Mouse (Mus musculus) midbrain, postnatal 0 days (tissue): ENCODE measurements at regions not wholly inside any gene's neighbourhood (a gene's known extent, or its start where the extent isn't known, plus 50 kb on each side); places are given as distances from the start of the nearest gene placed in this dataset.
A peak's percentile ranks its signal among the peaks of the same experiment; 100 is the strongest.

Source experiments
- ATAC-seq: fragments of 200-750 bp; cut with Nextera tagmentation; 2 replicates; pipeline ENCODE4 v1.8.0; 2017; ENCODE audit warnings: moderate number of reproducible peaks, mild to moderate bottlenecking, moderate TSS enrichment, moderate library complexity; ENCODE audit not compliant: low FRiP score
- DNase-seq: peaks from one replicate; pipeline ENCODE4 v3.0.0-alpha.2; 2015; ENCODE audit warnings: low spot score
- H3K27ac ChIP-seq: fragments of 300-500 bp; sonication (generic); 2 replicates; pipeline ENCODE4 v1.5.1; 2014; ENCODE audit warnings: low read depth, mild to moderate bottlenecking, low read length, mixed read lengths
- H3K27me3 ChIP-seq: fragments of 300-500 bp; sonication (generic); 2 replicates; pipeline ENCODE4 v1.6.1; 2014; ENCODE audit warnings: low read length, control low read depth, mixed read lengths; ENCODE audit not compliant: insufficient read depth
- H3K36me3 ChIP-seq: fragments of 300-500 bp; sonication (generic); 2 replicates; pipeline ENCODE4 v1.6.1; 2014; ENCODE audit warnings: low read length, control low read depth, mixed read lengths; ENCODE audit not compliant: insufficient read depth
- H3K4me1 ChIP-seq: fragments of 300-500 bp; sonication (generic); 2 replicates; pipeline ENCODE4 v1.6.1; 2014; ENCODE audit warnings: mild to moderate bottlenecking, control low read depth, antibody characterized with exemption, low read length, mixed read lengths; ENCODE audit not compliant: insufficient read depth
- H3K4me2 ChIP-seq: fragments of 300-500 bp; sonication (generic); 2 replicates; pipeline ENCODE4 v1.6.1; 2014; ENCODE audit warnings: low read depth, mild to moderate bottlenecking, low read length, mixed read lengths; ENCODE audit not compliant: poor library complexity, severe bottlenecking
- H3K4me3 ChIP-seq: fragments of 300-500 bp; sonication (generic); 2 replicates; pipeline ENCODE4 v1.5.1; 2014; ENCODE audit warnings: low read depth, mild to moderate bottlenecking, low read length, moderate library complexity
- H3K9ac ChIP-seq: fragments of 300-500 bp; sonication (generic); replicated peaks from 2 replicates; pipeline ENCODE4 v1.6.1; 2014; ENCODE audit warnings: mild to moderate bottlenecking, low read length, moderate library complexity, mixed read lengths; ENCODE audit not compliant: poor library complexity, severe bottlenecking
- H3K9me3 ChIP-seq: fragments of 300-500 bp; sonication (generic); 2 replicates; pipeline ENCODE4 v1.6.1; 2016; ENCODE audit warnings: low read length, control low read depth
- CTCF ChIP-seq: IDR thresholded peaks from 2 replicates; pipeline ENCODE4 v1.5.1; 2016; ENCODE audit warnings: antibody characterized with exemption, mild to moderate bottlenecking
- WGBS: fragments of 180-500 bp; shearing (Covaris S2); extraction: QIAGEN DNeasy Blood & Tissue Kit; methylation state at CpG from one replicate; pipeline ENCODE4 v1.1.7; 2014; 5-methylcytosine and 5-hydroxymethylcytosine counted together

- DNase-seq: no peak
- H3K27me3 ChIP-seq: no peaks in the 10 kb centered on the region
- 84% methylated on average over 5 of the region's 5 CpGs for WGBS
- H3K9ac ChIP-seq: no peak overlapping the region
- no peak overlapping the region for H3K4me2 ChIP-seq
- ATAC-seq: no peak
- H3K36me3 ChIP-seq: no peaks in the 10 kb centered on the region
- H3K27ac ChIP-seq: no peak overlapping the region
- H3K4me1 ChIP-seq: no peaks in the 10 kb centered on the region
- H3K9me3 ChIP-seq: no peaks in the 10 kb centered on the region
- no peak overlapping the region for H3K4me3 ChIP-seq
- no peak for TF ChIP-seq CTCF
These were observed 154.7 kb downstream of the Cdh26 start for GRCm38 (mm10) chr2:178584970-178585566.

GRCm38 (mm10) chr2:178587134-178587636 lies 156.9 kb downstream of the Cdh26 start:
- Histone ChIP-seq H3K36me3 (no peaks in the 10 kb centered on the region), H3K4me1 (no peaks in the 10 kb centered on the region), H3K9ac (no peak overlapping the region), H3K27me3 (no peaks in the 10 kb centered on the region), H3K4me2 (no peak overlapping the region), H3K9me3 (no peaks in the 10 kb centered on the region), H3K4me3 (no peak overlapping the region), H3K27ac (no peak overlapping the region)
- DNase-seq (no peak), ATAC-seq (no peak)
- no peak for TF ChIP-seq CTCF
- WGBS: 62% methylated on average over 7 of the region's 7 CpGs

DNA sequence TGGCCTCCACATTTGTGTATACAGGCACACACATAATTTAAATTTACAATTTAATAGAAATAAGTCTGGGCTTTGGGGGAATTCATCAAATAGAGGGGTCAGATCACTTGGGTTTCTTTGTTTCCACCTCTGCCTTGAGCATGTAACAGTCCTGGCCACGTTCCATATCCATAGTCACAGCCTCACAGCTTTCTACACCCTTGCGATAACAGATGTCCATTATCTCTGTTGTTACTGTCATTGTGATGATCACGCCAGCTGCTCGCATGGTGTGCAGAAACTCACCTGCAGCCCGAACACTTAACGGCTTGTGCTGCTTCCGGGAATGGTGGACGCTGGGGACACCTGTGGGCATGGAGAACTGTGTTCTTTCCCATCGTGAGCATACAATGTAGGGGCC lies 163.4 kb downstream of the Cdh26 start:
- DNase-seq: peak; percentile 33
- no peak overlapping the region for H3K9ac ChIP-seq
- H3K9me3 ChIP-seq: no peaks in the 10 kb centered on the region
- TF ChIP-seq CTCF: no peak
- no peak overlapping the region for H3K27ac ChIP-seq
- WGBS: 60% methylated on average over 9 of the region's 9 CpGs
- no peak for ATAC-seq
- no peak overlapping the region for H3K4me2 ChIP-seq
- H3K27me3 ChIP-seq: no peaks in the 10 kb centered on the region
- H3K4me1 ChIP-seq: no peaks in the 10 kb centered on the region; the same call in 1 of the 2 replicates
- no peak overlapping the region for H3K4me3 ChIP-seq
- H3K36me3 ChIP-seq: no peaks in the 10 kb centered on the region

DNA sequence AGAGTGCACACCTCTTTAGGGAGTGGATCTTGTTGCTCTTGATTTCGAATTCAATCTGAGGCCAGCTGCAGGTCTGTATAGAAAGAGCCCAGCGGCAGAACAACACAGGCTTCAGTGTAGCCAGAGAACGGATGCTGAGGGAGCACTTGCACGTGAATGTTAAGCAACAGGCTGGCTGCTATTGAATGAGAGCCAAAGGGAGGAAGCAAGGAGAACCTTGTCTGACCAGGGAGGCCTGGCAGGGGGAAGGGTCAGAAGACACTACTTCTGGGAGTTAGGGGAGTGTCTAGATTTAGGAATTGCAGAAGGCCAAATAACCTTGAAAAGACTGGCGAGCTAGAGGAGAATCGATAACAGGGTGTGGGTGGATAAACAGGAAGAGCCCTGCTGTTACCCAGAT lies 163.8 kb downstream of the Cdh26 start:
- Histone ChIP-seq H3K9ac (no peak overlapping the region), H3K36me3 (no peaks in the 10 kb centered on the region), H3K27ac (no peak overlapping the region), H3K27me3 (no peaks in the 10 kb centered on the region), H3K4me3 (no peak overlapping the region), H3K9me3 (no peaks in the 10 kb centered on the region), H3K4me2 (no peak overlapping the region), H3K4me1 (no peaks in the 10 kb centered on the region; the same call in 1 of the 2 replicates)
- 32% methylated on average over 6 of the region's 6 CpGs for WGBS
- no peak for TF ChIP-seq CTCF
- DNase-seq (peak; percentile 45), ATAC-seq (no peak)

GRCm38 (mm10) chr2:178596312-178597083 lies 166.2 kb downstream of the Cdh26 start:
- 58% methylated on average over 16 of the region's 16 CpGs for WGBS
- Histone ChIP-seq H3K9ac (no peak overlapping the region), H3K36me3 (no peaks in the 10 kb centered on the region), H3K4me1 (no peaks in the 10 kb centered on the region; the same call in 1 of the 2 replicates), H3K27me3 (no peaks in the 10 kb centered on the region), H3K4me3 (no peak overlapping the region), H3K9me3 (no peaks in the 10 kb centered on the region), H3K27ac (no peak overlapping the region), H3K4me2 (no peak overlapping the region)
- ATAC-seq (no peak), DNase-seq (peak; percentile 18)
- TF ChIP-seq CTCF: no peak

GRCm38 (mm10) chr2:178597084-178597470 lies 166.7 kb downstream of the Cdh26 start:
- Histone ChIP-seq H3K4me1 (no peaks in the 10 kb centered on the region; the same call in 1 of the 2 replicates), H3K4me2 (no peak overlapping the region), H3K9ac (no peak overlapping the region), H3K9me3 (no peaks in the 10 kb centered on the region), H3K4me3 (no peak overlapping the region), H3K36me3 (no peaks in the 10 kb centered on the region), H3K27me3 (no peaks in the 10 kb centered on the region), H3K27ac (no peak overlapping the region)
- WGBS: 71% methylated on average over 7 of the region's 7 CpGs
- ATAC-seq (no peak), DNase-seq (no peak)
- TF ChIP-seq CTCF: no peak
